Mouse (Mus musculus) thymus, adult 2 months (tissue): ENCODE measurements around the gene Spon1. TPM values are rescaled to one million over a fixed set of nuclear protein-coding genes. Genes with fewer than 3 reads are reported as not detected.

Experiments used
- DNase-seq: peaks from one replicate; pipeline ENCODE4 v3.0.0; 2021
- H3K27ac ChIP-seq: fragments of 200-500 bp; 2 replicates; pipeline ENCODE4 v1.5.1; 2012; ENCODE audit warnings: low read length, control low read depth; ENCODE audit not compliant: control insufficient read depth, insufficient read depth
- H3K27me3 ChIP-seq: fragments of 200-500 bp; 2 replicates; pipeline ENCODE4 v1.6.1; 2012; ENCODE audit warnings: mild to moderate bottlenecking, low read length, moderate library complexity, mixed read lengths; ENCODE audit not compliant: control insufficient read depth, insufficient read depth
- H3K36me3 ChIP-seq: fragments of 200-500 bp; 2 replicates; pipeline ENCODE4 v1.6.1; 2012; ENCODE audit warnings: mild to moderate bottlenecking, low read length, moderate library complexity; ENCODE audit not compliant: control insufficient read depth, insufficient read depth
- H3K4me1 ChIP-seq: fragments of 200-500 bp; replicated peaks from 2 replicates; pipeline ENCODE4 v1.6.1; 2012; ENCODE audit warnings: low read length; ENCODE audit not compliant: control insufficient read depth, insufficient read depth
- H3K4me3 ChIP-seq: fragments of 200-500 bp; 2 replicates; pipeline ENCODE4 v1.5.1; 2012; ENCODE audit warnings: mild to moderate bottlenecking, low read length, control low read depth, moderate library complexity; ENCODE audit not compliant: control insufficient read depth, insufficient read depth
- CTCF ChIP-seq: fragments of 200-500 bp; IDR thresholded peaks from 2 replicates; pipeline ENCODE4 v1.5.1; 2012; ENCODE audit warnings: mild to moderate bottlenecking, control low read depth, low read length, moderate library complexity, borderline replicate concordance; ENCODE audit not compliant: control insufficient read depth, poor library complexity, insufficient read depth; ENCODE audit errors: extremely low read depth
- POLR2A ChIP-seq: fragments of 200-500 bp; IDR thresholded peaks from 2 replicates; pipeline ENCODE4 v1.6.1; 2012; ENCODE audit warnings: mild to moderate bottlenecking, low read length, control low read depth, moderate library complexity; ENCODE audit not compliant: control insufficient read depth, poor library complexity, insufficient read depth; ENCODE audit errors: extremely low read depth
- whole genome bisulfite sequencing: fragments of 180-500 bp; shearing (Covaris S2); methylation state at CpG from one replicate; pipeline ENCODE4 v1.1.7; 2018; 5-methylcytosine and 5-hydroxymethylcytosine counted together
- polyA plus RNA-seq: library from polyadenylated mRNA; depleted of rRNA; stranded (reverse); fragments of >200 nt; gene quantifications from 2 replicates; pipeline ENCODE4 v1.2.3, GENCODE M21; 2012

Spon1 gene
- polyA plus RNA-seq, 1 experiment = 3.3 TPM

GRCm38 (mm10) chr7:113828576-113828975, 62.8 kb downstream of the Spon1 start:
- 94% methylated on average over 2 of the region's 2 CpGs for WGBS
- no peak for TF ChIP-seq CTCF
- H3K4me1 ChIP-seq = no peaks in the 10 kb centered on the region
- no peak overlapping the region for H3K4me3 ChIP-seq
- H3K36me3 ChIP-seq = no peaks in the 10 kb centered on the region
- H3K27ac ChIP-seq = no peak overlapping the region
- H3K27me3 ChIP-seq = no peaks in the 10 kb centered on the region
- no peak for DNase-seq

- no peak for TF ChIP-seq CTCF
- Histone ChIP-seq H3K27me3 (no peaks in the 10 kb centered on the region), H3K27ac (no peak overlapping the region), H3K4me1 (no peaks in the 10 kb centered on the region), H3K4me3 (no peak overlapping the region), H3K36me3 (no peaks in the 10 kb centered on the region)
- 89% methylated on average over 4 of the region's 4 CpGs for WGBS
- no peak for DNase-seq
Measured at GRCm38 (mm10) chr7:113837151-113837550, 71.4 kb downstream of the Spon1 start.

- H3K4me1 ChIP-seq = no peaks in the 10 kb centered on the region
- no peak overlapping the region for H3K4me3 ChIP-seq
- H3K36me3 ChIP-seq = no peaks in the 10 kb centered on the region
- no peaks in the 10 kb centered on the region for H3K27me3 ChIP-seq
- WGBS = 92% methylated on average over 8 of the region's 8 CpGs
- TF ChIP-seq CTCF (no peak), POLR2A (no peak)
- no peak for DNase-seq
- no peak overlapping the region for H3K27ac ChIP-seq
Measured at GRCm38 (mm10) chr7:113839431-113839830, 73.6 kb downstream of the Spon1 start.

- H3K4me3 ChIP-seq = no peak overlapping the region
- DNase-seq = no peak
- 98% methylated on average over 2 of the region's 2 CpGs for WGBS
- H3K27ac ChIP-seq = no peak overlapping the region
- no peaks in the 10 kb centered on the region for H3K27me3 ChIP-seq
- TF ChIP-seq POLR2A = no peak
- TF ChIP-seq CTCF = no peak
- peaks cover 3% of the 10 kb centered on the region for H3K4me1 ChIP-seq
- H3K36me3 ChIP-seq = no peaks in the 10 kb centered on the region
Measured at GRCm38 (mm10) chr7:113841521-113841920, 75.7 kb downstream of the Spon1 start.

- WGBS = 67% methylated on average over 2 of the region's 2 CpGs
- TF ChIP-seq POLR2A = no peak
- no peak for TF ChIP-seq CTCF
- no peak overlapping the region for H3K27ac ChIP-seq
- no peaks in the 10 kb centered on the region for H3K36me3 ChIP-seq
- DNase-seq = no peak
- H3K27me3 ChIP-seq = no peaks in the 10 kb centered on the region
- no peak overlapping the region for H3K4me3 ChIP-seq
- peaks cover 15% of the 10 kb centered on the region for H3K4me1 ChIP-seq
Measured at GRCm38 (mm10) chr7:113843150-113843549, 77.4 kb downstream of the Spon1 start.

GRCm38 (mm10) chr7:113845191-113845590, 79.4 kb downstream of the Spon1 start:
- TF ChIP-seq CTCF (no peak), POLR2A (no peak)
- WGBS = 93% methylated on average over 5 of the region's 5 CpGs
- Histone ChIP-seq H3K27ac (no peak overlapping the region), H3K4me1 (peaks cover 15% of the 10 kb centered on the region), H3K4me3 (no peak overlapping the region), H3K27me3 (no peaks in the 10 kb centered on the region), H3K36me3 (no peaks in the 10 kb centered on the region)
- no peak for DNase-seq

GRCm38 (mm10) chr7:113846553-113846952, 80.8 kb downstream of the Spon1 start:
- TF ChIP-seq POLR2A = no peak
- WGBS = 11% methylated on average over 3 of the region's 3 CpGs
- H3K4me3 ChIP-seq = no peak overlapping the region

More at GRCm38 (mm10) chr7:113846553-113846952, 80.8 kb downstream of the Spon1 start:
- Histone ChIP-seq H3K27me3 (no peaks in the 10 kb centered on the region), H3K4me1 (peaks cover 15% of the 10 kb centered on the region), H3K36me3 (no peaks in the 10 kb centered on the region), H3K27ac (no peak overlapping the region)
- no peak for DNase-seq
